Mouse (Mus musculus) Patski (cell line): ENCODE measurements around the gene Gnat2. TPM values are rescaled to one million over a fixed set of nuclear protein-coding genes. Genes with fewer than 3 reads are reported as not detected.

Experiments
- ATAC-seq: fragments of 100-300 bp; one replicate; pipeline ENCODE4 v1.8.0; 2021
- CTCF ChIA-PET: fragments of 350-600 bp; sonication (Branson Sonifier 250); formaldehyde crosslinking; loops from one replicate; lab custom pipeline; 2022; ENCODE audit warnings: inconsistent platforms; lab: Charles Lee
- POLR2A ChIA-PET: fragments of 350-600 bp; sonication (Branson Sonifier 250); formaldehyde crosslinking; loops from one replicate; lab custom pipeline; 2022; ENCODE audit warnings: antibody characterized with exemption, inconsistent platforms; lab: Charles Lee
- DNase-seq: peaks from one replicate; pipeline ENCODE4 v3.0.0-alpha.2; 2011; ENCODE audit warnings: low read depth, low spot score
- H3K27me3 ChIP-seq: fragments of 371-371 bp; one replicate; pipeline ENCODE4 v1.5.1; 2021
- CTCF ChIP-seq: fragments of 100-300 bp; IDR thresholded peaks from one replicate; pipeline ENCODE4 v1.5.1; 2021
- in situ Hi-C: fragments of 300-500 bp; cut with MboI; formaldehyde crosslinking; loops from 3 replicates; pipeline ENCODE4 v1.11.1; 2018; ENCODE audit warnings: low pct_unique_long_range_greater_than_20kb, mixed read lengths
- polyA plus RNA-seq: library from polyadenylated mRNA; unstranded; gene quantifications from one replicate; pipeline ENCODE4 v1.2.3, GENCODE M21; 2021

Gnat2 gene
- polyA plus RNA-seq, 1 experiment from 2014 or later: 2.7 TPM

DNA sequence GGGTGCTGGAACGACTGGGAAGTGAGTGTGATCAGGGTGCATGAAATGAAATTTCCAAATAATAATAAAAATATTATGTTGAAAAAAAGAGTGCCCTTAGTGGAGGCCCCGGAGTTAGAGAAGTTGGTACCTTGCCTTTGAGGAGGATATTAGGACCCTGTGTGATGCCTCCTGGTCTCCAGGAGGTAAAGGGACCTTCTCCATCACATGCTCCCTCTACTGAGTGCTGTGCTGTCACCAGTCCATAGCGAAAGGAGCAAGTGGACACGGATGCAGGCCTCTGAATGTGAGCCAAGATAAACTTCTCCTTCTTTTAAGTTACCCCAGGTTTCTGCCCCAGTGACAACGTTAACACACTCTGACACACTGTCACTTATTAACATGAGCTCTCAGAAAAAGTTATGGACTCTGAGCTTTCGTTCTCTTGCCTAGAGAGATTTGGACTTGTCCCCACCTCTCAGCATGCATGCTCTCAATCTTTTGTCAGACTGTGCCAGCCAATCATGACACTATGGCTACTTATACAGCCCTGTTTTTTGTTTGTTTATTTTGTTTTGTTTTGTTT is 25.1 kb upstream of the Gnat2 start:
- ChIA-PET POLR2A (interaction anchor here (1.2 kb wide), 1 partner anchor 81 kb away, joined by 3 read pairs; no protein-coding TSS in a partner anchor), CTCF (interaction anchor here (0.9 to 5.6 kb wide), 4 partner anchors 9 to 80 kb away, joined by 3 to 45 read pairs (median 4); partner anchors contain the start of gene Gnai3)
- in situ Hi-C loops: loop anchor here (10.0 kb wide), 1 partner anchor 373 kb away; the partner anchor contains the start of gene Ahcyl1

GRCm38 (mm10) chr3:108068826-108069225 is 23.8 kb upstream of the Gnat2 start:
- TF ChIP-seq CTCF: no peak
- in situ Hi-C loops: loop anchor here (10.0 kb wide), 1 partner anchor 374 kb away; the partner anchor contains the start of gene Ahcyl1
- no peak for ATAC-seq
- DNase-seq: no peak
- ChIA-PET CTCF (interaction anchor here (1.3 to 5.6 kb wide), 3 partner anchors 10 to 78 kb away, joined by 3 to 45 read pairs (median 6); partner anchors contain the start of gene Gnai3), POLR2A (interaction anchor here (0.6 to 1.2 kb wide), 3 partner anchors 68 to 80 kb away, joined by 3 read pairs; no protein-coding TSS in a partner anchor)
- no peaks in the 10 kb centered on the region for H3K27me3 ChIP-seq

More for the DNA sequence above, 25.1 kb upstream of the Gnat2 start:
- ATAC-seq (no peak), DNase-seq (no peak)
- no peaks in the 10 kb centered on the region for H3K27me3 ChIP-seq
- TF ChIP-seq CTCF: no peak

DNA sequence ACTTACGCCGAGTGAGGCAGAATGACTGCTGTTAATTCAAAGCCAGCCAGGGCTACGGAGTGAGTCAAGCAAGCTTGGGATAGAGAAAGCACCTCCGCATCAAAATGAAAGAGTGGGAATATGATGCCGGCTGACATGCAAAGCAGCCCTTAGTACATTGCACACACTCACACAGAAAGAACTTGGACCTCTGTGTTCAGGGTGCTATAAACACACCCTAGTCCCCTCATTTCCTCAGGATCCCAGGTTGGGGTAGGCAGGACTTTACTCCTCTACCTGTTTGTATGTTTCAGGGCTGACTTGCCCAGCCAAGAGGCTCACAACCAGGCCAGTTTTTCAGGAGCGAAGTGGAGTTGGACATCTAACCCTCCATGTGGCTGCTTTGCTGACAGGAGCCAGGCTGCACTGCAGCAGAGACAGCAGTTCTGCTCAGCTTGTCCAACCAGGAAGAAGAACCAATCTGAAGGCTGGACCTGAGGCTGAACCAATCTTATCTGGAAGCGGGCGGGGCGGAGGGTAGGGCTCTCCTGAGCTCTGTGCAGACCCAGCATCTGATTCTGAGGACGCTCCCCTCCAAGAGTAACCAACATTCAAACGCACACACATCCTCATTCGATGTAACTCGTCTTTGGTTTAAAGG is 23.2 kb upstream of the Gnat2 start:
- in situ Hi-C loops: loop anchor here (10.0 kb wide), 1 partner anchor 375 kb away; the partner anchor contains the start of gene Ahcyl1
- no peak for DNase-seq
- ChIA-PET POLR2A (no interaction called here), CTCF (interaction anchor here (0.7 to 5.6 kb wide), 3 partner anchors 9 to 120 kb away, joined by 3 to 45 read pairs (median 6); partner anchors contain the start of gene Gnai3)
- no peak for TF ChIP-seq CTCF
- no peaks in the 10 kb centered on the region for H3K27me3 ChIP-seq
- ATAC-seq: no peak

DNA sequence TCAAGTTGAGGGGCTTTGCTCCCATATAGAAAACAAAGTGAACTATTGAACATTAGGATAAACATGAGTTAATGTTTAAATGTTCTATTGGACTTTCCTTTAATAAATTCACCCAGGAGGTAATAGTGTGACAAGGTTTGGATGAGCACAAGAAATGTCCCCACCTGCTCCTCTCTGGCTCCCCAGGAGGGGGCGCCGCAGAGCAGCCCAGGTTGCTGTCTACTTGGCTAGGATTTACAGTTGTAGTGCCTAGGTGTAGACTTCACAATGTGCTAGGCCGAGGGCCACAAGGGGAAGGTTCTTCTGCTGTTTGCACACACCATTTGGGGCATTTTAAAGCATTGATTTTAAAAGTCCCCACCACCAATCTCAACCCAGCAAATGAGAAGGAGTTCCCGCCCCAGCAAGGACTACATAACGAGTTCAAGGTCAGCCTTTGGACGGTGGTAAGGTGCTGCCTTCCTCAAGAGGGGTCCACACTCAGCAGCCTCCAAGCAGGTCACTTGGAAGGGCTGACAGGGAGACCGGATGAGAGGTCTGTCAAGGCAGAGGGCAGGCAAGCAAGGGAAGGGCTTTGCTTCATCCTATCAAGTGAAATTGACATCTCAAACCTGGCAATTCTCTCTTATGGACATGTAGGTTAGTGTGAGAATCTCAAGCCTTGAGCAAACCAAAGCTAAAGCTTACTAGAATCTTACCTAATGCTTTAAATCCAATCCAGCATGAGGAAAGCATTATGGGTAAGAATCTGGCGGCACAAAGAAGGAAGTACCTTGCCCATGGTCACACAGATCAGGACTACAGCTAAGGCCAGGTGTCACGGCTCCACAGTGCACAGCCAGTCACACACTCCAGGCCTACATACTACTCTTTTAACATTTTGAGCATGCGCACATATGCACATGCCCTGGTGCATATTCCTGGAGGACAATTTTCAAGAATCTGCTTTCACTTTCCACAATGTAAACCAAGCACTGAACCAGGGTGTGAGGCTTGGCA is 22.0 kb upstream of the Gnat2 start:
- peak; percentile 36 for ATAC-seq
- in situ Hi-C loops: no loop called here
- POLR2A ChIA-PET: interaction anchor here (0.7 kb wide), 1 partner anchor 19 kb away, joined by 4 read pairs; no protein-coding TSS in a partner anchor

GRCm38 (mm10) chr3:108072983-108073569 is 19.5 kb upstream of the Gnat2 start:
- H3K27me3 ChIP-seq: no peaks in the 10 kb centered on the region
- in situ Hi-C loops: no loop called here
- ATAC-seq (no peak), DNase-seq (no peak)
- ChIA-PET POLR2A (interaction anchor here (0.9 to 1.4 kb wide), 2 partner anchors 57 to 74 kb away, joined by 4 read pairs; no protein-coding TSS in a partner anchor), CTCF (interaction anchor here (1.4 to 5.6 kb wide), 2 partner anchors 74 to 122 kb away, joined by 3 to 45 read pairs; partner anchors contain the start of gene Gnai3)
- no peak for TF ChIP-seq CTCF

More for the DNA sequence above, 22.0 kb upstream of the Gnat2 start:
- CTCF ChIA-PET: interaction anchor here (0.7 to 5.6 kb wide), 5 partner anchors 11 to 121 kb away, joined by 3 to 45 read pairs (median 3); partner anchors contain the start of gene Gnai3
- no peaks in the 10 kb centered on the region for H3K27me3 ChIP-seq
- TF ChIP-seq CTCF: no peak
- DNase-seq: no peak

DNA sequence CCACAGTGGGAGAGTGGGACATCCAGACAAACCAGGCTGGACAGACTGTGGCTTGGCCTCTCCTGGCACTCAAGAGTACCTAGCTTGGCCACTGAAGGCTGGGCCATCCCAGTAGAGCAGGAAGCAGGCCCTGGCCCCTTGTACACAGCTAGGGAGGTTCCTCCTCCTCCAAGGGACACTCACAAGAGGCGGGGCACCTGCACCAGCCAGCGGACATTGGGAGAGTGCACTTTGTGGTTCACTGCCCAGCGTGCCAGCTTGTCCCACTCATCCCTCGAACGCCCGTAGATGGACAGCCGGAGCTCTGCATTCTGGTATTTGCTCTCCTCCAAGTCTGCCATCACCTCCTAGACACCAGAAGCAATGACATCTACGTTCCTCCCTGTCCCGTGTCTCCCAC is 15.8 kb upstream of the Gnat2 start:
- TF ChIP-seq CTCF: no peak
- no peak for DNase-seq
- ChIA-PET CTCF (interaction anchor here (0.9 to 1.9 kb wide), 4 partner anchors 12 to 89 kb away, joined by 3 to 6 read pairs (median 3); partner anchors contain the start of gene Gpr61), POLR2A (interaction anchor here (1.3 kb wide), 1 partner anchor 8 kb away, joined by 4 read pairs; no protein-coding TSS in a partner anchor)
- in situ Hi-C loops: no loop called here
- ATAC-seq: no peak
- no peaks in the 10 kb centered on the region for H3K27me3 ChIP-seq

DNA sequence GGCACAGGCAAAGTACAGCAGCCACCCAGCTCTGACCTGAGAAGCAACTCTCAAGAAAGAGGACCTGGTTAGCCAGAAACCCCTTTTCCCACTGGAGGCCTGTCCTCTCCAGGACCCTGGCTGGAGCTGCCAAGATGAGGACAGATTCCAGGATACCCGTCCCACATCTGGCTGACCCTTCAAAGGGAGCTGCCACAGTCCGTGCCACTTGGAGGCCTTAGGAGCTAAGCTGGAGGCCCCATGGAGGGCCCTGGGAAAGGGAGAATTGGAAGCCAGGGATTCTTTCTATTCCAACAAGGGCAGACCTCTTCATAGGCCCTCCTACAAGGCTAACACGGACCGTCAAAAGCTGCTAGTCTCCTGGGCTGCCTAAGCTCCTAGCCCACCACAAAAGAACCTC is 10.9 kb upstream of the Gnat2 start:
- no peak for DNase-seq
- ChIA-PET CTCF (interaction anchor here (1.0 to 5.8 kb wide), 3 partner anchors 11 to 64 kb away, joined by 3 to 41 read pairs (median 4); partner anchors contain the start of gene Gnai3), POLR2A (interaction anchor here (1.1 to 1.9 kb wide), 2 partner anchors 18 to 64 kb away, joined by 3 to 7 read pairs; partner anchors contain the start of gene Gnai3)
- ATAC-seq: no peak
- no peaks in the 10 kb centered on the region for H3K27me3 ChIP-seq
- in situ Hi-C loops: loop anchor here (5.0 kb wide), 1 partner anchor 66 kb away; the partner anchor contains the start of gene Gnai3
- no peak for TF ChIP-seq CTCF

DNA sequence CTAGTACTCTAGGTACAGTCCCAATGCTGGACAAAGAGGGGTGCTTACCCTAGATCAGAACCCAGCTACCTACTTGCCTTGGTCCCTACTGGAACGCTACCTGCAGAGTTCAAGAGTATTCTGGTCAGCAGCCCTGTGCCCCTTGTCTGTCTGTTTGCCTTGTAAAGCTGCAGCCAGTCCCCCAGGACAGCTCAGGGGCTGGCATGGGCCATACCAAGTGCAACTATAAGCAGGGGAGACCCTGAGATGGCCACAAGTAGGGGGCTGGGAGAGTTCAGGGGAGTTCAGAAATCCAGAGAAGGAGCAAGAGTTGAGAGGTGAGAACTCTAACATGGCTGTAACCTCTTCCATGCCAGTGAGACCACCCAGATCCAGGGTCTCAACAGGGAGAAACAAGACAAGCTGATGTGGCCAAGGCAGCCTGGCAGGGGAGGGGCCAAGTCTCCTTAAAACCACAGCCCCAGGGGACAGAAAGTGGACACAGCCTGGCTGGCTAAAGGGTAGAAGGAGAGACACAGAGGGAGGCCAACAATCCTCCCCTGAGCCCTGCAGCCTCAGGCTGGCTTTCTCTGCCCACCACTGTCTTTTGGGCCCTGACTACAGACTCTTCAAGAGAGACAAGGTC is 10.2 kb upstream of the Gnat2 start:
- ATAC-seq (no peak), DNase-seq (no peak)
- in situ Hi-C loops: loop anchor here (5.0 kb wide), 1 partner anchor 65 kb away; the partner anchor contains the start of gene Gnai3
- ChIA-PET CTCF (interaction anchor here (0.7 to 5.8 kb wide), 5 partner anchors 11 to 82 kb away, joined by 3 to 41 read pairs (median 4); partner anchors contain the start of gene Gnai3), POLR2A (interaction anchor here (0.7 to 1.9 kb wide), 4 partner anchors 17 to 215 kb away, joined by 3 to 7 read pairs (median 3); partner anchors contain the start of gene Gnai3)
- no peaks in the 10 kb centered on the region for H3K27me3 ChIP-seq
- TF ChIP-seq CTCF: no peak
